Mouse (Mus musculus): ENCODE measurements around the gene Nova2. TPM values are rescaled to one million over a fixed set of nuclear protein-coding genes. Genes with fewer than 3 reads are reported as not detected.

Nova2 gene
- total RNA-seq, 2 experiments from 2014 or later = 93.5 to 101 TPM

DNA sequence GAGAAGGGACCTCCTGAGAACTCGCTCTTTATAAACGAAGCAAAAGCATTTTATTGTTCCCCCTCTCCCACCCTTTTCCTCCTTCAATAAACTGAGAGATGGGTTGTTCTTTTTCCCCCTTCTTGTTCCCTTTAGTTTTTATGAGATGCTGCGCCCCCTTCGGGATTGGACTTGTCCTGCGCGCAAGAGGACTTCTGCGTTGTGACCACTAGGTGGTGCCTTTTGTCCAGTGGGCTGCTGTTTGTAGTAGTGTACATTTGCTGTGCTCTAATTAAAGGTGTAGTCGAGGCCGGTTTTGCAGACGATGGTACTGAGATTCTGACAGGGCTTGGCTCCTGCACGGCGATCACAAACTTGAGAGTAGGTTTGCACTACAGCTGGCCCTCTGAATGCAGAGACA lies 80.8 kb downstream of the Nova2 start:
- DNase-seq (ENCODE audit: low spot score in 2 of 2) = peak; percentile 86 to 91

DNA sequence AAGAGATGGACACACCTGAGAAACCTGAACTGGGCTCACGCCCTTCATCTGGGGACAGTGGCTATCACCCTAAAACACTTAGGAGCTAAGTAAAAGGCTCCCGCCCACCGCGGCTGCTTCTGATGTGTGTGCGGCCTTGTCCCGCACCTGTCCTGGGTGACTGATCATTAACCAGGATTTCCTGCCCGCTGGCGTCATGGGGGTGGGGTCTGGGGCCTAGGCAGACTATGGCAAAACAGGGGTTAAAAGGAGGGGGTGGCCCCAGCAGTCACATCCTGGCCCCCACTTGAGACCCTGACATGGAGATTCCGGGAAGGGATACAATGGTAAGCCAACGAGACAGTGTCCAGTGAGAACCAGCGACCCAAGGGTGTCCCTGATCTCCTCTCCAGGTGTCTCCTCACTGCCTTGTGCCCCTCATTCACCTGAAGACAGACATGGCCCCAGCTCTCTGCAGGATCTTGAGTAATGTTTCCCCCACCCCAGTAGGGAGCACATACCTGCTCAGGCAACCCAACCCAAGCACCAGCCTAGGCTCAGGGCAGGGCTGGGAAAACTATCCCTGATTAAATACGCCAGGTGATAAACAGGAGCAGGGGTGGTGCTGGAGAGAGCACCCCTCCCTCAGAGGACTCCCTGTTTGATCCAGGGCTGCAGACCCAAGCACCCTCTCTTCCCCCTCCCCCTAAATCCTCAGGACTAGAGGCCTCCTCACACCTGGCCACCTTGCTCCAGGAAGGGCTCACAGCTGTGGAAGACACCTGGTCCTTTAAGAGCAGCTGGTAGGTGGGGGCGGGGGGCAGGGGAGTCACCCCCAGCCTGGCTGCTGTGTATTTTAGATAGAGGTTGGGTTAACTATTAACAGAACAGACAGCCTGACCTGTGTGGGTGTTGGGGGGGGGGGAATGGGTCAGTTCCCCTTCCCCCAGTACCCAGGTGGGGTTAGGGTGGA lies 81.6 kb downstream of the Nova2 start:
- no peak for DNase-seq (ENCODE audit: low spot score in 2 of 2)

DNA sequence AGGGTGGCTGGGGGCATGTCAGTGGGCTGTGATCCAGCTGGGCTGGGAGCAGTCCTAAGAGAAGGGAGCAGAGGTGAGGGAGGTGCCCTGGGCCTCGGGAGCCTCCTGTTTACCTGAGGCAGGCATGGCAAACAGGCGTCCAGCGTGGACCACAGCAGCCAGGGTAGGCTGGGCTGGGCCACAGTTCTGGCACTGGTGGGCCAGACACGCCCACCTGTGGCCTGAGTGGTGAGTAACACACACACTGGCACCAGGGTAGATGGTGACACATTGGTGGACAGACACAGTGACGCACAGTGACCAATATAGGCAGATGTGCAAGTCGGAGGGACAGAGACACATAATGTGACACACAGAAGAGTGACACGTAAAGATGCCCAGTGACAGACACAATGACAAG lies 84.9 kb downstream of the Nova2 start:
- DNase-seq (ENCODE audit: low spot score in 2 of 2) = no peak

DNA sequence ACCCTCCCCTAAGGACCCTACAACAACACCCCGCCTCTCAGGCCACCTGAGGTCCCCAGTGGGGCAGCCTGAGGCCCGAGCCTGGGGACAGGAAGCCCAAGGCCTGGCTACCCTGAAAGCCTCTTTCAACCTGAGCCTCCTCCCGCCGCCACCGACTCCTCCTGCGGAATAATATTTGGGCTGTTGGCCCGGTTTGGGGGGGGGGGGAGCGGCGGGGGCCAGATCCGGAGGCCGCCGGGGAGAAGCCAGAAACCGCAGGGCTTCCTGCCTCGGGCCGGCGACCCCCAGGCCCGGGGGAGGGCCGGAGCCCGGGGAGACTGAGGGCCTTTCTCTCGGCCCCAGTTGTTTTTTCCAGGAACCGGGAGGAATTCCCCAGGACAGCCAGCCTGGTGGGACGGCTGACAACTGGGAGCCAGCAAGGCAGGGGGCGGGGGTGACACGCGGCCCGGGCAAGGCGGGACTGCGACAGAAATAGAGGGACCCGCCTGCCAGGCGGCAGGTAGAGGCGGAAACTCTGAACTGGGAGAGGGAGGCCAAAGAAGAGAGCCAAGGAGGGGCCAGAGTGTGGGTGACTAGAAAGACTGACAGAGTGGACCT lies 86.4 kb downstream of the Nova2 start:
- DNase-seq (ENCODE audit: low spot score in 2 of 2) = no peak

DNA sequence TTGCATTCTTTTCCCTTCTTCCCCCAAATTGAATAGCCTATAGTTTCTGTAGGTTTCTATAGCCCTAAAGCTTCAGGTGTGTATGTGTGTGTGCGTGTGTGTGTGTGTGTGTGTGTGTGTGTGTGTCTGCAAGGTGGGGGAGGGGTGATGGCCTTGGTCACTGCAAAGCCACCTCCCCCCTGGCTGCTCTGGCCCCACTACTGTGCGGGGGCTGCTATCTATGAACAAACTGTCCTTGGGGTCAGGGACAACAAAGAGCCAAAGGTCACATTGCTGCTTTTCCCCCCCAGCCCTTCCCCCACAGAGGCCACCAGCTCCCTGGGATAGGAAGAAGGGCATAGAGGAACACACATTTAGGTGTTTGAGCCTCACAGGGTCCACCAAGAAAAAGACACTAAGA lies 87.2 kb downstream of the Nova2 start:
- DNase-seq (ENCODE audit: low spot score in 2 of 2) = no peak

DNA sequence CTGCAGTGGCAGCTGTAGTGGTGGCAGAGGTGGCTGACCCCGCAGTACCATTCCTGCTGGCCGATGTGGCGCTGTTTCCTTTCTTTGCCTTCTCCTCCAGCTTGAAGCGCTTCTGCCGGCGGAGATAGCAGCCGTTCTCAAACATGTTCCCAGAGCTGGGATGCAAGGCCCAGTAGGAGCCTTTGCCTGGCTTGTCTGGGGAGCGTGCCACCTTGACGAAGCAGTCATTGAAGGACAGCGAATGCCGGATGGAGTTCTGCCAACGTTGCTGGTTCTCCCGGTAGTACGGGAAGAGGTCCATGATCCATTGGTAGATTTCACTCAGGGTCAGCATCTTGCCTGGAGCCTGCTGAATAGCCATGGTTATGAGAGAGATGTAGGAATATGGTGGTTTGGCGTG lies 88.8 kb downstream of the Nova2 start:
- DNase-seq (ENCODE audit: low spot score in 2 of 2) = no peak

Other genes starting within 250 kb of the Nova2 start
- not detected for gene Psg20, start 239.7 kb upstream of the Nova2 start, total RNA-seq (2021)
- gene Psg22, start 207.8 kb upstream of the Nova2 start, total RNA-seq (2021) = not detected
- not detected for gene Psg19, start 127.4 kb upstream of the Nova2 start, total RNA-seq (2021)
- not detected for gene Psg17, start 104.3 kb upstream of the Nova2 start, total RNA-seq (2021)
- gene Mill2, start 85.9 kb upstream of the Nova2 start, total RNA-seq (2021) = 1 to 10 TPM; 1.7 to 2.0 TPM
- gene Pglyrp1, start 54.6 kb upstream of the Nova2 start, total RNA-seq (2021) = 10 to 100 TPM; 28.4 to 35.0 TPM
- gene Ccdc61, start 15.5 kb upstream of the Nova2 start, total RNA-seq (2021) = 10 to 100 TPM; 11.0 to 12.8 TPM
- 1 to 10 TPM in 1 of 2 experiments, under 1 TPM in 1; 0.48 to 1.3 TPM for gene Nanos2, start 61.5 kb downstream of the Nova2 start, total RNA-seq (2021)
- gene Mypop, start 65.4 kb downstream of the Nova2 start, total RNA-seq (2021) = 10 to 100 TPM; 35.6 to 40.5 TPM
- gene Irf2bp1, start 78.2 kb downstream of the Nova2 start, total RNA-seq (2021) = 10 to 100 TPM; 43.7 to 44.5 TPM
- not detected for gene Foxa3, start 97.7 kb downstream of the Nova2 start, total RNA-seq (2021)
- gene Sympk, start 98.5 kb downstream of the Nova2 start, total RNA-seq (2021) = 100 to 1,000 TPM; 103 to 105 TPM
- under 1 TPM in 1 of 2 experiments, not detected in 1; 0.21 TPM for gene Rsph6a, start 128.8 kb downstream of the Nova2 start, total RNA-seq (2021)
- gene Dmwd, start 150.3 kb downstream of the Nova2 start, total RNA-seq (2021) = 100 to 1,000 TPM; 141 to 147 TPM
- gene Dmpk, start 158.0 kb downstream of the Nova2 start, total RNA-seq (2021) = 10 to 100 TPM; 33.0 to 42.3 TPM
- 1 to 10 TPM; 2.1 to 2.7 TPM for gene Six5, start 168.7 kb downstream of the Nova2 start, total RNA-seq (2021)
- gene Gm4969, start 192.5 kb downstream of the Nova2 start, total RNA-seq (2021) = under 1 TPM; 0.72 to 0.78 TPM
- 10 to 100 TPM; 11.0 to 14.0 TPM for gene Fbxo46, start 194.0 kb downstream of the Nova2 start, total RNA-seq (2021)
- gene Qpctl, start 223.4 kb downstream of the Nova2 start, total RNA-seq (2021) = 10 to 100 TPM; 19.5 to 22.4 TPM
- 10 to 100 TPM; 76.5 to 86.4 TPM for gene Snrpd2, start 223.8 kb downstream of the Nova2 start, total RNA-seq (2021)
- gene Gipr, start 240.2 kb downstream of the Nova2 start, total RNA-seq (2021) = 1 to 10 TPM in 1 of 2 experiments, under 1 TPM in 1; 0.55 to 1.6 TPM